Mouse (Mus musculus) monocyte, adult 2 months (primary cell): ENCODE results near the gene Bzw2.
"Not testable (repeated sequence)": the region's sequence is repeated elsewhere in the genome, so short reads cannot be mapped to it uniquely, and the experiment has no call there.

Source experiments
- DNase-seq, 2 experiments: peaks; one replicate each; pipeline ENCODE4 v3.0.0; 2022; ENCODE audit warnings: low spot score in 2 of 2, low read depth in 1 of 2

The Bzw2 gene

DNA sequence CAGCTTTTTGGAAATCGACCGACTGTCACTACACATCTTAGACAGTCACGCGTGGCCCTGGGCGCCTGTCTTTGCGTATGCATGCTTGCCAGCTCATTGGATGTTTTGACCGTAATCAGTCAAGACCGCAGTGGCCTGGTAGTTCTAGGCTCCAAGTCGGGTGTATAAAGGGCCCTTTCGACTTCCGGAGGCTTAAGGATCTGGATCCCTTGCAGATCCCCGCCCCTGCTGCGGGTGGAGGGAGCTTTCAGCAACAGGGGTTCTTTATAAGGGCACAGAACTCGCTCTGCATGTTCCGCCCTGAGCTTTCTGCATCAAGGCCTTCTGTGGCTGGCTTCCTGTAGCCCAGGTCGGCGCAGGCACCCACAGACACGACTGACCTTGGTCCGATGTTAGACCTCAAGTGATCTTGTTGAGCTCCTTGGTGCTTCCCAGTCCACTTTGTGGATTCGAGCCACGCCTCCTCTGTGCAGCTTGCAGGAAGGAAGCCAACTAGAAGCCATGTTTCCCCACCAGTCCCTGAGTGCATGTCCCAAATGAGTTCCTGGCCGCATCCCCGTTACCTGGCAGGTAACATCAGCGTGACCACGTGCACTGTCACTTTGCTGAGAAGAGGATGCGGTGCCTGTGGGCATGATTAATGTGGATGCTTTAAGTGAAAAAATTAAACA lies at the start of gene Bzw2:
Gene Bzw2 (minus strand): TSS at position 443 of the 671 bp plus-strand sequence.
- peak; percentile 8 to 31 for DNase-seq

GRCm38 (mm10) chr12:36207072-36207799 lies 49.4 kb upstream of the Bzw2 start:
- DNase-seq = no peak

DNA sequence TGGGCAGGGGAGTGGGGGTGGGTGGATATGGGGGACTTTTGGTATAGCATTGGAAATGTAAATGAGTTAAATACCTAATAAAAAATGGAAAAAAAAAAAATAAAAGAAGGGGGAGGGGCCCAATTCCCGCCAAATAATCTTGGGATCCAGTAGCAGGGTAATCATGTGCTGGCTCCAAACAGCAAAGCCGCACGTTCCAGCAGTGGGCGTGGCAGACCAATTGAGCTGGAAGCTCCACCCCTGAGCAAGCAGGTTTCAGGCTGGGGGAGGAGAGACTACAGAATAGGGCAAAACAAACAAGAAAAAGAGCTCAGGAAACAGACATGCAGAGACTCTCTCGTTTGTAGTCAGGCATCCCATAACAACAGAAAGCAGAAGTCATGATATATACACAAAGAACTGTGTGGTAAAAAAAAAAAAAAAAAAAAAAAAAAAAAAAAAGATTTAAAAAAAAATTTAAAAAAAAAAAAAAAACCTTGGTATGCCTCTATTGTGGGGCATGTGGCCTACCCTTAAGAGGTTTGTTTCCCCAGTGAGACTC lies 47.8 kb upstream of the Bzw2 start:
- DNase-seq = not testable (repeated sequence)

GRCm38 (mm10) chr12:36194976-36195375 lies 37.1 kb upstream of the Bzw2 start:
- DNase-seq = no peak

DNA sequence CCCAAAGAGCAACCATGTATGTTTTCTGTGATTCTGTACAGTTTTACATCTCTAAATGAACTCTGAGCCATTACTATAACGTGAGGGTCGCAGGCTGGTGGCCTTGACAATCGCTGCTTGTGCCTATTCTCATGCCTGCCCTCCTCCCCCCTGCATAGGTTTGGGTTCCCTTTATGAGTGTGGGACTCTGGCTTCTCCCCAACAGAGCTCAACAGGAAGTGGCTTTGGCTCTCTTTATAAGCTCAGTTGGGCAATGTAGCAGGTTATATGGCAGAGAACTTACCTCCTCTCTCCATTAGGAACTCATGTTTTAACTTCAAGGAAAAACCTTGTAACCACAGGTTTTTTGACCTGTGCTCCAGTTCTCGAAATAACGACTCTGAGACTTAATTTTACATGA lies 32.5 kb upstream of the Bzw2 start:
- no peak for DNase-seq

DNA sequence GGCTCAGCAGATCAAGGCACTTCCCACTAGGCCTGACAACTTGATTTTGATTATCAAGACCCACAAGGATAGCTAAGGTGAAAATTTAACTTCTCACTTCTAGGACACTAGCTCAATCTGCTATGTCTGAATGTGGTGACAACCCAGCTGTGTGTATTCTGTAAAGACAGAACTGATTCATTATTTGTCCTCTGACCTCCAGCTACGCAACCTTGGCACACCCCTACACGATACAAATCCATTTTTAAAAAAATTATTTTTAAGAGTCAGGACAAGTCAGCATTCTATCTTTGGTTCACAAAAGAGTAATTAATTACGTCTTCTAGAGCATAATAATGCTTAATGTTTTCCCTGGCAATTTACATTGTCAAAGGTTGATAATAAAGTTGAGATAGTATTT lies 31.7 kb upstream of the Bzw2 start:
- DNase-seq = no peak

GRCm38 (mm10) chr12:36187081-36187480 lies 29.2 kb upstream of the Bzw2 start:
- no peak for DNase-seq

DNA sequence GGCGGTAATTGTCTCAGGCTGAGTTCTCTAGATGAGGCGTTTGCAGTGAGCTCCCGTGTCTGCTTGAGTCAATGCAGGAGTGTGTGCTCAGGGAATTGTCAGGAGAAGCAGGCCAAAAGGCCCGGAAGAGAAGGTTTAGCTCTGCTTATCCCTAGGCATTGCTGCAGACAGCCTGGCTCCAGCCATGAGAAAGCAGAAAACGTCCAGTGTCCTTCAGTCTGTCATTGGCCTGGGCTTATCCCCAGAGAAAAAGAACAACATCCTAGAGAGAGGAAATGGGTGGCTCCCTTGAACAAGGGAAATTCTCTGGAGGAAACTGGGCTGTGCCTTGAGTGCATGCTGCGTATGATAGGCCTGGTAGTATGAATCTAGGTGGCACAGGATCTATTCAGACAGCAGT lies 24.7 kb upstream of the Bzw2 start:
- DNase-seq = no peak

- DNase-seq = no peak
Measured at GRCm38 (mm10) chr12:36177227-36177626, 19.3 kb upstream of the Bzw2 start.

GRCm38 (mm10) chr12:36165299-36165698 lies 7.4 kb upstream of the Bzw2 start:
- DNase-seq = no peak

DNA sequence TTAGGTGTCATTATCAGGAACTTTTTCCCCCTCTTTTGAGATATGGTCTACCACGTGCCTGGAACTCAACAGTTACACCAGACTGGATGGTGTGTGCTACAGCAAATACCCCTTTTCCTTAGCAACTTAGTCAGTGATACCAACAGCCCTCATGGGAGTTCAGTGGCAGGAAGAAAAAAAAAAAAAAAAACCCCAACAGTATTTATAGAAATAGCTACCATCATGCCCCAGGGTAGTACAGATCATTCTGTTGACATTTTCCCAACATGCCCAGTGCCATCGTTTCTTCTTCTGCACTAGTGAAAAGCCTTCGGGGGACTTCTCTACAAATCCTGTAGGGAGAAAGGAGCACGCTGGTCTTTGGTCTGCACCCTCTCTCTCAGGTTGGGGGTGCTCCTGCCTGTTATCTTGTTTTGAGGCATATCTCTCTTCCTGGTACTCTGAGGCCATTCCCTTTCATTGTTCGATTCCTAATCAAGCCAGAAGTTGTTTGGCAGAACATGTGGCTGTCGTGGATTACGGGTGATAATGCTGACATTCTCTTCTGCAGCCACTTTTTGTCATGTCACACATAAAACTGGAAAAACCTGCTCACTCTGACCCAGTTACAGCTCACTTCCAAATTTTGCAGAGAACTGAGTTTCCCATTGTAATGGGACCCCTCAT lies 6.4 kb upstream of the Bzw2 start:
- DNase-seq = no peak

GRCm38 (mm10) chr12:36157304-36157637 lies 609 bp downstream of the Bzw2 start:
- DNase-seq = no peak

DNA sequence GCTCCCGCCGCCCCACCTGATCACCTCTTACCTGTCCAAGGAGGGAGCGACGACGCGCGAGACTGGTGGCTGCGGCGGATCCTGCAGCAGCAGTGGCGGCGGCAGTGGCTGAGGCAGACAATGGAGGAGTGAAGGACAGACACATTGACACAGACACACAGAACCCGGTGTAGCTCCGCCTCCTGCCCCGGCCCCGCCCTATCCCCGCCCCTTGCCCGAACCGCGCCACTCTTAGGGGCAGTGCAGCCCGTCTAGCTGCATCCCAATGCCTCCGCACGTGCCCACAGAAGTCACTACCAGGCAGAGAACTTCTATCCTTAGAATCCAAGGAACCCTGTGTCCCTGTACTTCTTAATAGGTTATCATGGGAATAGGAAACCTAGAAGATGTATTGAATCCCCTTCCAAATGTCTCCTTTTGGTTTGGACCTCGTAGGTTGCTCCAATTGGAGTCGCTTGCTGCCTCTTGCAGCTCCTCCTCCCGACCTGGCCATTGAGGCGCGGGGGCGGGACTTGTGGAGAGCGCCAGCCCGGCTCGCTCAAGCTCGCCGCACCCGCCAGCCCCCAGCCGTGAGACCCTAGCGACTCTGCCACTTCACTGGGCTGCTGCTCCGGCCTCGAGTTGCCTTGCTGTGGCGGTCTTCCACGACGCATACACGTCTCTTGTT lies 1.1 kb downstream of the Bzw2 start, which contains the start of gene Ankmy2:
Gene Ankmy2 (plus strand): TSS at position 478 of the 667 bp plus-strand sequence.
- DNase-seq = peak; percentile 66 to 79

GRCm38 (mm10) chr12:36156101-36156636 lies 1.7 kb downstream of the Bzw2 start:
- DNase-seq = peak in 1 of 2 experiments; percentile 2

DNA sequence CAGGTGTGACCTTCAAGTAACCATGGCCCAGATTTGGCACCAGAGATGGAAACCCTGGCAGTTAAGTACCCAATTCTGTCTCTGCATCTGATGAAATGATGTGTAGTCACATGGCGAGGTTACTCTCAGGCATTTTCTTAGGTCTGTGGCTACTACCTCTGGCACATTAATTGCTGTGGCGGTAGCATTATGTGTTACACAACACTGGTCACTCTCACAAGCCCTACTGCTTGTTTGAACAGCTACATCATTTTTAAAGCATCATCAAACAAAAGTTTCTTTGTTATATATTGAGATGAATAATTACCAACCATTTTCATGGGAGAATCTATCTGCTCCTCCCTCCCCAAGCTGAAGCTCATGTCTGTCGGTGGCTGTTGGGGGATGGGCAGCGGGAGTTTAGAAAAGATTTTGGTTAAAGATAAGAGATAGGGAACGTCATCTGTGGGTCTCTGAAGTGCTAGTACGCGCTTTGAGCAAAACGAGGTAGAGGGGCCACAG lies 2.7 kb downstream of the Bzw2 start:
- no peak for DNase-seq

- no peak for DNase-seq
Measured at GRCm38 (mm10) chr12:36150737-36151136, 7.1 kb downstream of the Bzw2 start.

GRCm38 (mm10) chr12:36150265-36150664 lies 7.6 kb downstream of the Bzw2 start:
- no peak for DNase-seq

GRCm38 (mm10) chr12:36146230-36147011 lies 11.5 kb downstream of the Bzw2 start:
- no peak for DNase-seq

- no peak for DNase-seq
Measured at GRCm38 (mm10) chr12:36140401-36140800, 17.5 kb downstream of the Bzw2 start.

DNA sequence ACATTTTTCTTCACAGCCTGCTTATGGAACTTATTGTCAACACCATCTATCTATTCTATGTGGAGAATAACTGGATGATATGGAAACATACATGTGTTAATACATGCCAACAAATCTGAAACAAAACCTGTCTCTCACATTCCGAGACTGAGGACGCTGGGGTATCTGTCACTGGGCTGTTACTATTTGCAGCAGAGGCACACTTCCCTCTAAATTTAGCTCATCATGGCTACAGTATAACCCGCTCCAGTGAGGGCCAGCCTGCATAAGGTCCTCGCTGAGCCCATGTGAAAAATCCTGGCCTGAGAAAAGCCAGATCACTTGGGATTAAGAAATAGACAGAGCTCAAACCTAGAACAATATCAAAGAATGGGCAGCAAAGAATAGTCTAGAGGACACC lies 20.7 kb downstream of the Bzw2 start:
- no peak for DNase-seq
